Mouse (Mus musculus) bone marrow macrophage, adult 2 months (primary cell): ENCODE measurements at regions not wholly inside any gene's neighbourhood (a gene's known extent, or its start where the extent isn't known, plus 50 kb on each side); places are given as distances from the start of the nearest gene placed in this dataset.

Experiments used
- CTCF ChIP-seq: IDR thresholded peaks from 2 replicates; pipeline ENCODE4 v1.5.1; 2012; ENCODE audit warnings: low read depth, mild to moderate bottlenecking, low read length, moderate library complexity
- POLR2A ChIP-seq: IDR thresholded peaks from 2 replicates; pipeline ENCODE4 v1.6.1; 2012; ENCODE audit warnings: mild to moderate bottlenecking, low read depth, low read length, borderline replicate concordance

DNA sequence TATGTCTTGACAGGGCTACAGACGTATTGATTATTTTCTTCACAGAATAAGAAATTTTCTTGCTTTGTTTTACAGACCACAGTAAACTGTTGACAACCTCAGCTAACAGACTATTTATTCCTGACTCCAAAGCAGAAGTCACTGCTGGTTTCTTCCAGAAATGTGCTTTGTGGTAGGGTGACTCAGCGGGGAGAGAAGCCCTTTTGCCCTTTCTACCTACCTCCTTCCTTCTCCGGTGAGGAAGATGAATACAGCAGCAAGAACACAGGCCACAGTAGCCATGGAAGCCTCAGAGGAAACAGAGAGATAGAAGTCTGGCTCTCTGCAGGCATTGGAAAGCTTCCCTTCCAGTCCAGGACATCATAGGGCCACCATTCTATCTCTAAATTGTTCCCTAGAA lies 159.4 kb upstream of the Ahr start:
- no peak for TF ChIP-seq POLR2A
- no peak for TF ChIP-seq CTCF
